Mouse (Mus musculus): ENCODE measurements around the gene Cd70.

Cd70 gene

GRCm38 (mm10) chr17:57148994-57149803, at the start of gene Cd70:
Cd70 (minus strand) TSS chr17:57149777.
- no peak for DNase-seq

- no peak for DNase-seq
Measured at GRCm38 (mm10) chr17:57198252-57198651, 48.7 kb upstream of the Cd70 start.

DNA sequence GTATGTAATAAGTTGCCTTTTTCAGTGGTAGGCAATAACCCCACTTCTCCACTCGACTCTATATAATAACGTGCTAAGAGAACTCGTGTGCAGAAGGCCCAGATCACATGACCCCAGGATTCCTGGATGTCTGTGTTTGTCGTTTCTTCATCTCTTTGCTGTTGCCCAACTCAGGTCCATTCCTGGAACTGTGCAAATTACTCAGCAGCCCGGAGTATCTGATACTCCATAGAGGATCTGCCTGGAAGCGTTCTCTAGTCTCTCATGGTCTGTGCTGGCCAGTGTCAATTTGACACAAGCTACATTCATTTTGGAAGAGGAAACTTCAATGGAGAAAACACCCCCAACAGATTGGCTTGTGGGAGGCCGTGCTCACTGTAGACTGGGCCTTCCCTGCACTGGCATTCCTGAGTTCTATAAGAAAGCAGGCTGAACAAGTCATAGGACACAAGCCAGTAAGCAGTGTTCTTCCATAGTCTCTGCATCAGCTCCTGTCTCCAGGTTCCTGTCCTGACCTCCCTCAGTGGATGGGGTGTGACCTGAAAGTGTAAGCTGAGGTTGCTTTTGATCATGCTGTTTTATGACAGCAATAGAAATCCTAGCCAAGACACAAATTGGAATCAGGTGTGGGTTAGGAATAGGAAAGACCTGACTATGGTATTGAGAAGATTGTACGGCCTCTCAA, 45.9 kb upstream of the Cd70 start:
- DNase-seq = no peak

DNA sequence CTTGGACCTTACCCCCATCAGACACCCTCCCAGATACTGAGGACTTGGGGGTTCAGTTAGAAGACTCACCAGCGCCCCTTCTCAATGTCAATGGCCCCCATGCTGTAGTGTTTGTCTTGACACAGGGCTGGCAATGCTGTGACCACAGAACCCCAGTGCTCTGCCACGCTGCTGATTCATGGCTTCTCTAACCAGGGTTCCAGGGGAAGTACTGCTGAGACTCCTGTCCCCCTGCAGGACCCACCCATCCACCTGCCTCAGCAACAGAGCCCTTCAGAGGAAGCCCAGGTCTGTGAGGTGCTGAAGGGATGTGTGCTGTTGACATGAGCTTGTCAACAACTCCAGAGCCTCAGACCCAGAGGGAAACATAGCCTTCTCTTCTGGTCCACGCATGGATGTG, 45.2 kb upstream of the Cd70 start:
- no peak for DNase-seq

DNA sequence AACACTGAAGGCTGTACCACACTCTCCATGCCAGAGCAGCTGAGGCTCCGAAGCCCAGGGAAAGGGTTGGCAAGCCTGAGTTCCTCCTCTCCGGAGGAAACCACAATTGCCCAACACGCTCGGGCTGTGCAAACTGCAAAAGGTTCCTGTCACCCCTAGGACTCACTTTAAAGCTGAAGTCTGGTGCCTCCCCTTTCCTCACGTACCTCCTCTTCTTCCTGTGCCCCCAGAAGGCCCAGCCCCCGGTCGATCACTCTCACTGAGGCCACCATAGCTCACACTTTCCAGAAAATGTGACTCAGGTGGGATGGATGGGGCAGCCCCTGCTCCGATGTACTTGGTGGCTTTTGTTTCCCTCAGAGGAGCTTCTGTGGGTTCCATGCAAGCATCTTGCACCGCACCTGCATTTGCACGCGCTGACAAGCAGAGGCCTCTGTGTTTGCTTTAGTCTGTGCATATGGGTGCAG, 44.5 kb upstream of the Cd70 start, which contains the start of gene Tnfsf14:
Tnfsf14 (minus strand) TSS at position 137 of the 467 bp plus-strand sequence.
- peak; percentile 45 to 49 for DNase-seq

GRCm38 (mm10) chr17:57188510-57189192, 39.1 kb upstream of the Cd70 start:
- DNase-seq = no peak

- DNase-seq = no peak
Measured at GRCm38 (mm10) chr17:57185641-57186040, 36.1 kb upstream of the Cd70 start.

- DNase-seq = no peak
Measured at GRCm38 (mm10) chr17:57182871-57183270, 33.3 kb upstream of the Cd70 start.

GRCm38 (mm10) chr17:57180363-57180762, 30.8 kb upstream of the Cd70 start:
- DNase-seq = peak; percentile 17 to 25

DNA sequence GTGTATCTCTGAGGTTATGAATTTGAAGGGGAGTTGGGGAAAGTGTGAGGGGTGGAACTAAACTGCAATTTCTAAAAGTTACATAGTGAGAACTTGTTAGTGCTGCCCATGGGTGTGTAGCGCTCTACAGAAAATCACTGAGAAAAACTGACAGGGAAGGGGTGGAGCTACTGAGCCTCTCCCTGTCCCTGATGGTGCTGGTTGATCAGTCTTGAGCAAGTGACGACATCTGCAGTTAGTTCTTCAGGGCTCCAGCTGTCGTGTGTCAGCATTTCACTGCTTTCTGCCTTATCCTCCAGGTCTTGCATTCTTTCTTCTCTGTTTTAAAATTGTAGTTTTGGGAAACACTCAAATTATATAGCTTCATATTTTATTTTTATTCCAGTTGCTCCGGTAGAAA, 23.8 kb upstream of the Cd70 start:
- DNase-seq = no peak

- DNase-seq = peak in 1 of 2 experiments; percentile 12
Measured at GRCm38 (mm10) chr17:57172378-57172777, 22.8 kb upstream of the Cd70 start.

DNA sequence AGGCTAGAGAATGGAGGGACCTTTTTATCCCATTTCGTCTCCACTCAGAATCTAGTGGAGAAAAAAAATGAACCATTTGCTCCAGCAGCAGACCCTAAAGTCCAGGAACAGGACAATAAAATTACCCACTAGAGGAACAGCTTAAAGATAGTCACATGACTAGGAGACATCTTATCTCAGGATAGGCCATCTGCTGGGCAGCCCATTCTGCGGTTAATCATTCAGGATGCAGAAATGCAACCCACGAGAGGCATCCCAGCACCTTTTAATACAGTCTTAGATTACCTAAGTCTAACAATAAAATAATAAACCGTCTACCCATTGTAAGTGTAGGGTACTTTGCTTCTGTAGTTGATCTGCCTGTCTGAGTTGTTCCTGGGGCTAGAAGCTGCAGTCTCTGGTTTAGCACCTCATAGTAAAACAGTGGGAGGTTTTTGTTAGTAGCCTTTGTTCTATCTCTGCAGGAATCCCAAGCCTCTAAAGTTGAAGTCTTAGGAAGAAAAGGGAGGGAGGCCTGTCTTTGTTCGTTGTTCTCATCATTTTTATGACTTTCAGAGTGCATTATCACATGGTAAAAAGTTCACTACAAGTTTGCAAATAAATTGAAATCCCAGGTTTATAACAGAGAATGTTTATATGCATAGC, 21.2 kb upstream of the Cd70 start:
- no peak for DNase-seq

DNA sequence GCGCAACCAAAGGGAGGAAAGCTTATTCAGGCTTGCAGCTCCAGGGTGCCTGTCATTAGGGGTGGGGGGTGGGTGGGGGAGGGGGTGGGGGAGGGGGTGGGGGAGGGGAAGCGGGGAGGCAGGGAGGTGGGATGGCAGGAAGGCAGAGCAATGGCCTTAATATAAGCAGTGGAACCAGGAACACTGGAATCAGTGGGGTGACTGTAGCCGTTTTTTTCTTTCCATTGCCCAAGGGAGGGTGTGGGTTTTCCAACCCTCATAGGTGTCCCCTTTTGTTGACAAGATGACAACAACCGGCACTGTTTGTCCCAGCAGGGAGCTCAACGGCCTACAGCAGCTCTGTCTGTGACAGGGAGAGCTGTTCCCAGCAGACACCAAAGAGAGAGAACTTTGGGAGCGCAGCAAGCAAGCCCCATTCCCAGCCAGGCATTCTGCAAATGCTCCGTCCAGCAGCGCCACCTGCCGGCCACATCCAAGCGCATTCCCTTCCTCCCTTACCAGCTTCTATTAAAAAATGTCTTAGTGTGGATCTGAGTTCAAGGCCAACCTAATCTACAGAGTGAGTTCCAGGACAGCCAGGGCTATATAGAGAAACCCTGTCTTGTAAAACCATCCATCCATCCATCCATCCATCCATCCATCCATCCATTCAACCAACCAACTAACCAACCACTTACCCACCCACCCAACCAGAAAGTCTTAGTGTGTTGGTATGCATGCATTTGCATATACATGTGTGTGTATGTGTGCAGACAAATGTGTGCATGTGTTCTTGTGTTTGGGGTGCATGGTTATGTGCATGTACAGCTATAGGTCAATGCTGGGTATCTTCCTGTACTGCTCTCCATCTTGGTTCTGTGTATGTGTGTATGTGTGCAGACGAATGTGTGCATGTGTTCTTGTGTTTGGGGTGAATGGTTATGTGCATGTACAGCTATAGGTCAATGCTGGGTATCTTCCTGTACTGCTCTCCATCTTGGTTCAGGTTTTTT, 17.5 kb upstream of the Cd70 start:
- peak; percentile 79 to 84 for DNase-seq

DNA sequence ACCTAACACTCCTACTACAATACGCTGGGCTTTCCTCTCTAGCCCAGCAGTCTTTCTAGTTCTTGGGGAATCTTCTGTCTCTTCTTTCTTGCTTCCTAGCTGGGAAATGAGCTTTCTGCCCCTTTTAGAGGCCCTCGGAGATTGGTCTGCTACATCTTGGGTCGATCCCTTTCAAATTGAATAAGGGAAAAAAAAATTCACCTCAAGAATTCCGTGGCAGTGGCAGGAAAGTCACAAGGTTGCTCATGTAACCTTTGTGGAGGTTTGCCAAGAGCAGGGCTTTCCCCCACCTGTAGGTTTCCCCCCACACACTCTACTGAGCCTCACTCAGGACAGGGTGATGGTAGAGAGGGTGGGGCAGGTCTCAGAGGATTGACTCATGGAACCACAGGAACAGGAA, 4.2 kb upstream of the Cd70 start:
- DNase-seq = no peak

- DNase-seq = no peak
Measured at GRCm38 (mm10) chr17:57153006-57153405, 3.4 kb upstream of the Cd70 start.

- no peak for DNase-seq
Measured at GRCm38 (mm10) chr17:57148343-57148742, 1.2 kb downstream of the Cd70 start.

- no peak for DNase-seq
Measured at GRCm38 (mm10) chr17:57145115-57145514, 4.5 kb downstream of the Cd70 start.

- DNase-seq = no peak
Measured at GRCm38 (mm10) chr17:57143704-57144103, 5.9 kb downstream of the Cd70 start.

DNA sequence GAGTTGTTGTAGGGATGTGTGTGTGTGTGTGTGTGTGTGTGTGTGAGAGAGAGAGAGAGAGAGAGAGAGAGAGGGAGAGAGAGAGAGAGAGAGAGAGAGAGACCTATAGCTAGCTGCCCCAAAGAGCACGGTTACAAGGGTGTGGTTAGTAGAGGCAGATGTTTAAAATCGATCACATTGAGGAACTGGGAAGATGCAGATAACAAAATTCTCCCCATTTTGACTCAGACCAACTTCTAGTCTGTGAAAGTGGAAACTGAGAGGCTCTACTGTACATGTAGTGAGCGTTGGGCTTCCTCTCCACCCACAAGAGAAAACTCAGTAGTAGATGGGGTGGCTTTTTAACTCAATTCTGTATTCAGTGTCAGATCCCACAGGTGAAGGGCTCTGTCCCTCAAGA, 9.9 kb downstream of the Cd70 start:
- no peak for DNase-seq

DNA sequence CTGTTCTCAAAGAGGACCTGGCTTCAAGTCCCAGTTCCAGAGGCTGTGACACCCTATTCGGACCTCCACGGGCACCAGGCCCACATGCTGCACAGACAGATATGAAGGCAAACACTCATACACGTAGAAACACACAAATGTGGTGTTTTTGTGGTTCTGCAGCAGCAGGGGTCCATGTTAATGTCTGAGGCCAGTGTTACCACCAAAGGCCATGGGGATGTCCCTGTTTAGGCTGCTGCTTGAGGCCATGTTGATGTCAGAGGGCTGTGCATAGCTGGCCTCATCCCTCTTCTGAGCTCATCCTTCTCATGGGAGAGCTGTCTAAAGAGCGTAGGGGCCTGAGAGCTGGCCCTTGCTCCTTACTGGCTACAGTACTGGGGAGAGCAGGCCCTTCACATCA, 10.9 kb downstream of the Cd70 start:
- no peak for DNase-seq

GRCm38 (mm10) chr17:57135635-57136034, 13.9 kb downstream of the Cd70 start:
- DNase-seq = no peak

GRCm38 (mm10) chr17:57134693-57135092, 14.9 kb downstream of the Cd70 start:
- no peak for DNase-seq
